Mouse (Mus musculus) intestine, embryonic 15.5 days (tissue): ENCODE results near the gene Nkd1. TPM values are rescaled to one million over a fixed set of nuclear protein-coding genes. Genes with fewer than 3 reads are reported as not detected.

Experiments
- ATAC-seq: fragments of 200-750 bp; cut with Nextera tagmentation; 2 replicates; pipeline ENCODE4 v1.8.0; 2017; ENCODE audit warnings: moderate TSS enrichment, moderate library complexity
- H3K27ac ChIP-seq: fragments of 300-500 bp; sonication (generic); 2 replicates; pipeline ENCODE4 v1.5.1; 2015; ENCODE audit warnings: mild to moderate bottlenecking, inconsistent platforms
- H3K27me3 ChIP-seq: fragments of 300-500 bp; sonication (generic); replicated peaks from 2 replicates; pipeline ENCODE4 v1.6.1; 2015; ENCODE audit warnings: inconsistent platforms
- H3K36me3 ChIP-seq: fragments of 300-500 bp; sonication (generic); 2 replicates; pipeline ENCODE4 v1.6.1; 2015; ENCODE audit warnings: inconsistent platforms
- H3K4me1 ChIP-seq: fragments of 300-500 bp; sonication (generic); replicated peaks from 2 replicates; pipeline ENCODE4 v1.6.1; 2015; ENCODE audit warnings: inconsistent platforms
- H3K4me2 ChIP-seq: fragments of 300-500 bp; sonication (generic); replicated peaks from 2 replicates; pipeline ENCODE4 v1.6.1; 2015; ENCODE audit warnings: mild to moderate bottlenecking, inconsistent platforms
- H3K4me3 ChIP-seq: fragments of 300-500 bp; sonication (generic); replicated peaks from 2 replicates; pipeline ENCODE4 v1.5.1; 2015; ENCODE audit warnings: inconsistent platforms
- H3K9ac ChIP-seq: fragments of 300-500 bp; sonication (generic); 2 replicates; pipeline ENCODE4 v1.6.1; 2015; ENCODE audit warnings: inconsistent platforms
- H3K9me3 ChIP-seq: fragments of 300-500 bp; sonication (generic); 2 replicates; pipeline ENCODE4 v1.6.1; 2016; ENCODE audit warnings: inconsistent platforms
- WGBS: fragments of 180-500 bp; shearing (Covaris S2); methylation state at CpG from one replicate; pipeline ENCODE4 v1.1.7; 2015; 5-methylcytosine and 5-hydroxymethylcytosine counted together
- polyA plus RNA-seq: library from polyadenylated mRNA; unstranded; fragments of >200 nt; fragmentation: Nextera tagmentation; extraction: Ambion mirVana; gene quantifications from 2 replicates; pipeline ENCODE4 v1.2.1, GENCODE M21; 2015

Nkd1 gene
- polyA plus RNA-seq = 33.1 and 34.9 TPM in 2 replicates

DNA sequence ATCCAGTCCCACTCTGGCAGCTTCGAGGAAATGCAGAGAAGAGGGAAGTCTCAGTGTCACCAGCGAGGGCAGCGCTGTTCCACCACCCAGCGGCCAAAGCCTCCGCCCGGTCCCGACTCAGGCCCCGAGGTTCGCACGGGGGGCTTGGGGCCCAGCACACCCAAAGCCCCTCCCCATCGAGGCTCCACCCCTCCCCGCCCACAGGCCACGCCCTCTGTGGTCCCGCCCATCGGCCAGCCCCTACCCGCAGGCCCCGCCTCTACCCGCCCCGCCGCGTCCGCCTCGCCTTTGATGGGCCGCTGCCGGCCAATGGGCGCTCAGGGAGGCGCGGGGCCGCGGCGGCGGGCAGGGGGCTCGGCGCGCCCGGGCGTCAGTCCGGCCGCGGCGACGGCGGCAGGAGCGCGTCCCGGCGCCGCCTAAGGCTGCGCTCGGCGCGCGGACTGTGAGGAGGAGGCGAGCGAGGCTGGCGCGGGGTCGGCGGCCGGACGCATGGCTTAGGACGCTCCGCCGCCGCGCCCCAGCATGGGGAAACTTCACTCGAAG is at the start of gene Nkd1:
Nkd1 (plus strand) TSS at position 370 of the 543 bp plus-strand sequence.
- no peaks in the 10 kb centered on the region for H3K36me3 ChIP-seq
- H3K27me3 ChIP-seq = peaks cover 13% of the 10 kb centered on the region
- H3K4me1 ChIP-seq = peaks cover 33% of the 10 kb centered on the region
- WGBS = under 1% methylated on average over 57 of the region's 67 CpGs
- peak; percentile 93 for ATAC-seq
- H3K27ac ChIP-seq = peak within 1 kb of the TSS; percentile 64; the same call in 1 of the 2 replicates
- peak within 1 kb of the TSS; percentile 99 for H3K4me2 ChIP-seq
- H3K4me3 ChIP-seq = peak within 1 kb of the TSS; percentile 76
- peak within 1 kb of the TSS; percentile 81 for H3K9ac ChIP-seq
- H3K9me3 ChIP-seq = no peaks in the 10 kb centered on the region

DNA sequence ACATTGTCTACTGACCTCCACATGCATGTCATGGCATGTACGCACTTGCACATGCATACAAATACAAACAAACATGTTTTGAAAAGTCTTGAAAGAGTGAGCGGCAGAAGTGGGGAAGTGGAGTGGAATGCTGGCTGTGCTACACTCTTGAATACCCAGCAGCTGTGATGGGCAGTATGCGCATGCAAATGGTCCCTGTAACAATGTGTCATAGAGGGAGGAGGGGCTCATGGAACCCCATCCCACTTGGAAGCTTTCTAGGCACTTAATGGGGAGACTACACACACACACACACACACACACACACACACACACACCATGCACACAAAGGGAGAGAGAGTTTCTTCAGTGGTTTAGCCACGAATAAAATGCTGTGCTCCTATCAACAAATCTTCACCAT is 39.9 kb upstream of the Nkd1 start:
- H3K27ac ChIP-seq = no peak overlapping the region
- no peak overlapping the region for H3K9ac ChIP-seq
- ATAC-seq = no peak
- no peak overlapping the region for H3K4me3 ChIP-seq
- H3K4me2 ChIP-seq = no peak overlapping the region
- 89% methylated on average over 4 of the region's 4 CpGs for WGBS
- H3K9me3 ChIP-seq = no peaks in the 10 kb centered on the region
- H3K36me3 ChIP-seq = no peaks in the 10 kb centered on the region
- no peaks in the 10 kb centered on the region for H3K27me3 ChIP-seq
- H3K4me1 ChIP-seq = no peaks in the 10 kb centered on the region

DNA sequence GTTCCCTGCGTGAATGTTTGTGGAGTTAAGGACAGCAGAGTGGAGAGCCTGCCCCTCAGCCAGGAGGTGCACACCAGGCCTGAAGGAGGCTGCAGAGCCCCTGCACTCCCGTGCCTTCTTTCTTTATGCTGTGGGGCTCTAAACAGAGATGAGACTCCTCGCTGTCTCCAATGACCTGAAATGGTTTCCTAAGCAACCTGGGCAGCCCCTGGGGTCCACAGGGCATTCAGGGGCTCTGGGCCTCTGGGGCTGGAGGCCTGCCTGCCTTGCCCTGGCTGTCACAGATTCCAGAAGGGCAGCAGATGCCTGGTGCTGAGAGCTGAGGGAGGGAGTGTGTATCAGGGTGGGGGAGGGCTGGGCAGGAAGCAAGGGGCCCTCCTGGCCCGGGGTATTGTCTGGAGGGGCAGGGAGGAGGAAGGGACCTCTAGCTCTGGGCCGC is 32.7 kb upstream of the Nkd1 start:
- peaks cover 7% of the 10 kb centered on the region for H3K4me1 ChIP-seq
- no peak overlapping the region for H3K4me2 ChIP-seq
- 17% methylated on average over 5 of the region's 5 CpGs for WGBS
- peak; percentile 41; the same call in 1 of the 2 replicates for ATAC-seq
- H3K4me3 ChIP-seq = no peak overlapping the region
- H3K9me3 ChIP-seq = no peaks in the 10 kb centered on the region
- H3K27me3 ChIP-seq = no peaks in the 10 kb centered on the region
- no peak overlapping the region for H3K9ac ChIP-seq
- no peak overlapping the region for H3K27ac ChIP-seq
- no peaks in the 10 kb centered on the region for H3K36me3 ChIP-seq

DNA sequence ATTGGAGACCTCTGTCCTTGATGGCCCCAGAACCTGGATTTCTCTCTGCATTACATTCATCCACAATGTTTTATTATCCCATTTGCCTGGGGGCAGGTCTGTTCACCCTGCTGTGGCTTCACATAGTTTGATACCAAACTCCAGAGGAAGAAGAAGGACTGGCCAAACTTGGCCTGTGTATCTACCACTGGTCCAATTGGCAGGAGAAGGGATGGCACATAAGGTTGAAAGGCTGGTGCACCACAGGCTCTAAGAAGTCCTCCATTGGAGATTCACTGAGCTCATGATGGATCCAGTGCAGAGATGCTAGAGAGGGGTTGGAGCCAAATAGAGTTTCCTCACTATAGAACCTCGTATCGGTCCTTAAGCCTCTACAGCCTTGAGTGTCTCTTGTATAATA is 27.1 kb upstream of the Nkd1 start:
- no peak overlapping the region for H3K4me3 ChIP-seq
- no peak overlapping the region for H3K9ac ChIP-seq
- no peaks in the 10 kb centered on the region; the same call in 1 of the 2 replicates for H3K4me1 ChIP-seq
- H3K36me3 ChIP-seq = no peaks in the 10 kb centered on the region
- no peak overlapping the region for H3K4me2 ChIP-seq
- WGBS = 81% methylated on average over 2 of the region's 2 CpGs
- no peak for ATAC-seq
- no peaks in the 10 kb centered on the region for H3K27me3 ChIP-seq
- H3K27ac ChIP-seq = no peak overlapping the region
- no peaks in the 10 kb centered on the region for H3K9me3 ChIP-seq

DNA sequence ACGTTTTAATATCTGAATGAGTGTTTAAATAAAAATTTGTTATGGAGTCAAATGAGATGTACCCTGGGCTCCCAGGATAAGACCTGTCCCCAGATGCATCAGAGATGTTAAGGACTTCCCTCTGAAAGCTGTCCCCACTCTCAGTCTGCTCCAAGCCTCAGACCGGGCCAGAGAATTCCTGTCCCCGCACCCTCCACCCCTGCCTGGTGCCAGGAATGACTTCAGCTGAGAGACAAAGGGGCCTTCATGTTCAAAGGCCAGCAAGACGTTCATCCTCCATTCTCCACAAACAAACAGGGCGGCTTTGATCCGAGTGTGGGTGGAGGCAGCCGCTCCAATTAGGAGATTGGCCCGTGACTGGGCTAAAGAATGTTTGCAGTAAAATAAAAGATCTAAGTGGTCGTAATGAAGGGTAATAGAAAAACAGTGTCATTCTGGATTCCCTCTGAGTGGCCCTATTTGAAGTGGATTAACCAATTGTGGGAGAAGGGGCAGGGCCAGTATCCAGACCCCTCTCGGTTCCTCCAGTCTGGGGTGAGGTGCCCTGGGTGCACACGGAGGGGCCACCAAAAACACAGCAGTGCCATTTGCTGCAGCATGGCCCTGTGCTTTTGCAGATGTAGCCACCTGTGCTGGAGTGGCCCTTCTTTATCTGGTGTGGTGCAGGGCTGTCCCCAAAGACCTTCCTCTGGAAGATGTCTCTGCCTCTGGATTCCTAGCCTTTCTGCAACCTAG is 25.9 kb upstream of the Nkd1 start:
- no peaks in the 10 kb centered on the region for H3K27me3 ChIP-seq
- 18% methylated on average over 11 of the region's 11 CpGs for WGBS
- H3K9me3 ChIP-seq = no peaks in the 10 kb centered on the region
- H3K4me2 ChIP-seq = no peak overlapping the region
- no peak overlapping the region for H3K9ac ChIP-seq
- ATAC-seq = no peak
- no peaks in the 10 kb centered on the region; the same call in 1 of the 2 replicates for H3K4me1 ChIP-seq
- H3K36me3 ChIP-seq = no peaks in the 10 kb centered on the region
- no peak overlapping the region for H3K4me3 ChIP-seq
- H3K27ac ChIP-seq = no peak overlapping the region

DNA sequence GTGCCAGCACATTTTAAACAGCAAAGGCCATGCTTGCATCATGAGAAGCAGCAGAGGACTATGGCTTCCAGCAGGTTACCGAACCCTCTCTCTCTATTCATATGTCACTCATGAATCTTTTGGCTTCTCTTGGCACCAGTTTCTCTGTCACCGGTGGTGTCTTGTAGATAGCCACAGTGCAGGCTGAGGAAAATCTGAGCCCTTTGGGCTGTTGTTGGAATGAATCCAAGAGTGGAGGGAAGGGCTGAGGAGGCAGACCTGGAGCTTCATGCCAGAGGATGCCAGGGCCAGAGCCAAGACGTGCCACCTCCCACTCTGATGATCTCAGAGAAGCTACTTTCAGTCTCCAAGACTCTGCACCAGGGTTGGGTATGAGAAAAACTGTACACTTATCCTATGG is 19.0 kb upstream of the Nkd1 start:
- Histone ChIP-seq H3K27ac (no peak overlapping the region), H3K4me2 (no peak overlapping the region), H3K36me3 (no peaks in the 10 kb centered on the region), H3K9ac (no peak overlapping the region), H3K4me3 (no peak overlapping the region), H3K27me3 (no peaks in the 10 kb centered on the region), H3K9me3 (no peaks in the 10 kb centered on the region), H3K4me1 (no peaks in the 10 kb centered on the region)
- WGBS = 85% methylated on average over 3 of the region's 3 CpGs
- no peak for ATAC-seq

DNA sequence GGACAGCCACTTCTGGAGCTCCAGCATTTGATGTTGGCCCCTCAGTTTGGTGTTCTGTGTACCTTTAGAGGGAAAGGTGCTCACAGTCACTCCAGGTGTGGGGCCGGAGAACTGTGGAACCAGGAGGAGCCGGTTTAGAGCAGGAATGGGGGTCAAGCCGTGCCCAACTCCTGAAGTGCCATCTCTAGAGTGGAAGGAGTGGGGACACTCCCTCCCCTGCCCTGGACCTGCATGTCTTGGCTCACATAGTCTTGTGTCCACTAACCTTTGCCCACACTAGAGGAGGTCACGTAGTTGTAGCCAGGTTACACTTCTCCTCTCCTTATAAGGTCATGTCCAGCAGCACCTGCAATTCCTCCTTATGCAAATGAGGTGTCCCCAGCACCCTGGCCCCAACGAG is 14.2 kb upstream of the Nkd1 start:
- no peak for ATAC-seq
- H3K27ac ChIP-seq = no peak overlapping the region
- H3K4me3 ChIP-seq = no peak overlapping the region
- no peak overlapping the region for H3K9ac ChIP-seq
- H3K4me1 ChIP-seq = no peaks in the 10 kb centered on the region
- no peak overlapping the region for H3K4me2 ChIP-seq
- WGBS = 73% methylated on average over 5 of the region's 5 CpGs
- peaks cover 6% of the 10 kb centered on the region; the same call in 1 of the 2 replicates for H3K27me3 ChIP-seq
- no peaks in the 10 kb centered on the region for H3K9me3 ChIP-seq
- H3K36me3 ChIP-seq = no peaks in the 10 kb centered on the region

DNA sequence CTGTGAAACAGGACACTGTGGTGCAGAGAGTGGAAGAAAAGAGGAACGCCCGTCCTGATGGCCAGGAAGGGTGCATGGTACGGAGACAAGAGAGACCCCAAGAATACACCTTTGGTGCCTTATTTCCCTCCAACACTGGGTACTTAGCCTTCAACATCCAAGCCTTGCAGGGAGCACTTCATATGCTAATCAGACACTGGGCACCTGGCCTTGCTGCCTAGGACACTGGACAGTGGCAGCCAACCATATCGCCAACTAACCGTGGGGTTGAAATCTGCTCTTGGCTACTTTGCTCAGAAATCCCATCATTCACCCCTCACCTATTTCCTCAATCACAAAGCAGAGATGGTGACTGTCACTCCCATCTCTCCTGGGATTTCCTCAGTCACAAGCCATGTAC is 10.1 kb upstream of the Nkd1 start:
- no peaks in the 10 kb centered on the region for H3K36me3 ChIP-seq
- H3K4me2 ChIP-seq = no peak overlapping the region
- H3K27ac ChIP-seq = no peak overlapping the region
- no peak overlapping the region for H3K9ac ChIP-seq
- WGBS = 88% methylated on average over 5 of the region's 5 CpGs
- ATAC-seq = no peak
- H3K4me3 ChIP-seq = no peak overlapping the region
- H3K27me3 ChIP-seq = peaks cover 12% of the 10 kb centered on the region
- no peaks in the 10 kb centered on the region for H3K4me1 ChIP-seq
- H3K9me3 ChIP-seq = no peaks in the 10 kb centered on the region

DNA sequence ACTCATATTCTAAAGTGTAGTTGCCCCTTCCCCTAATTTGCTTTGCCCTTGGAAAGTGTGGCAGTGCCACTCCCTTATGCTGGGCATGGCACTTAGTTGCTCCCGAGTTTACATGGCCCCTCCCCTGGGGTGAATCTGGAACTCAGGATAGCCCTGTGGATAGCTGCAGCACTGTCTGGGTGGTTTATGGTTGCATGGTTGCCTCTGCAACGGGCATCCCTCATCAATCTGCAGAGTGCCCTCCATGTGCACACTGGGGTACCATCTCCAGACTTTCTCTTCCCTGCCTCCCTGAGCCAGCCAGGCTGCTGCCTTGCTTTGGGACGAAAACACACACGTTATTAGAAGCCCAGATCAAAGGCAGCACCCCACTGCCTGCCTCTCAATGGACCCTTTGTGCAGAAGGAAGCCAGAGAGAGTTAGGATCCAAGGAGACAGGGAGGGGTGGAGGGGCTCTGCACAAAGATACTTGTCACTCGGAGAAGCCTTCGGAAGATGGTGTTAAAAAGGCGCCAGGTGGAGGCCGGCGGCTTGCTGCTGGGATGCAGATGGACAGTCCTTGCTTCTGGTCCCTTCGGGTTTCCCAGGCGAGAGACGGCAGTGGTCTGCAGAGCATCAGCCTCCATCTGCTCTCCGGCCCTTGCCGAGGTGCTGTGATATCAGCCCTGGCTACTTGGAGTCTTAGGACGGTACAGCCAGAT is 8.9 kb upstream of the Nkd1 start:
- Histone ChIP-seq H3K9me3 (no peaks in the 10 kb centered on the region), H3K4me1 (no peaks in the 10 kb centered on the region), H3K4me2 (no peak overlapping the region), H3K27ac (no peak overlapping the region), H3K36me3 (no peaks in the 10 kb centered on the region), H3K9ac (no peak overlapping the region), H3K4me3 (no peak overlapping the region), H3K27me3 (peaks cover 12% of the 10 kb centered on the region)
- no peak for ATAC-seq
- WGBS = 10% methylated on average over 15 of the region's 15 CpGs

DNA sequence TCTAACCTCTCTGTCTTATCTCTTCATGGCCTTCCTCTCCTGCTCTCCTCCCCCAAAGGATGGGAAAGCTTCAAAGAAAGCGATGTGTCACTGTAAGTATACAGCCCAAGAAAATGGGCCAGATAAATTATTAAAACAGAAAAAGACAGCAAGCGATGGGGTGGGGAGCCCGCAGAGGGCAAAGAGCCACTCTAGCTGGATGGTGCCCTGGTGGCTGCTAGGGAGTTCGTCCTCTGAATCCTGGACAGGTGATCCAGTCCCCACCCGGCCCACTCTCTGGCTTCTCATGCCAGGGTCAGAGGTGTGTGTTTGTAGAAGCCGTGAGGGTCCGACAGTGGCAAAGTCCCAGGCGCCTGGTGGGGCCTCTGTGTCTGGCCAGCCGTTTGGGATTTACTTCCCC is 3.1 kb upstream of the Nkd1 start:
- 52% methylated on average over 9 of the region's 9 CpGs for WGBS
- ATAC-seq = no peak
- H3K9ac ChIP-seq = no peak overlapping the region
- no peaks in the 10 kb centered on the region for H3K36me3 ChIP-seq
- no peak overlapping the region for H3K27ac ChIP-seq
- no peak overlapping the region for H3K4me3 ChIP-seq
- H3K4me2 ChIP-seq = no peak overlapping the region
- H3K27me3 ChIP-seq = peaks cover 13% of the 10 kb centered on the region
- H3K9me3 ChIP-seq = no peaks in the 10 kb centered on the region
- H3K4me1 ChIP-seq = peaks cover 19% of the 10 kb centered on the region

DNA sequence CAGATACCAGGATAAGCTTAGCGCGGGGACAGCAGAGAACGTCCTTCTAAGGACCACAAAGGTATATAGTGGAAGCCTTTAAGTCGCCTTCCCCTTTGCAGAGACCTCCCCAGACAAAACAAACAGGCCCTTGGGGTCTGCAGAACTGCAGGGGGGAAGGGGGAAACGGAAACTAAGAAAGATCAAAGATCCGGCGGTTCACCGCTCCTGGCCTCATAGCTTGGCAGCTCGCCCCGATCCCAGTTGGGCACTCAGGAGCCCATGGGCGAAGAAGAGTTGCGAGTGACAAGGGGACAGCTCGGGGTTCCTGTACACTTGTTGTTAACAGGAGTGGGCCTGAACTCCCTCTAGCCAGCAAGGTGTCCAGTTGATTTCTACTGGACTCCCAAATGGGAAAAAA is 773 bp upstream of the Nkd1 start:
- Histone ChIP-seq H3K9me3 (no peaks in the 10 kb centered on the region), H3K27ac (no peak overlapping the region), H3K9ac (no peak overlapping the region), H3K4me2 (peak overlapping the region; percentile 99), H3K27me3 (peaks cover 13% of the 10 kb centered on the region), H3K36me3 (no peaks in the 10 kb centered on the region), H3K4me1 (peaks cover 33% of the 10 kb centered on the region), H3K4me3 (peak overlapping the region; percentile 76; the same call in 1 of the 2 replicates)
- ATAC-seq = no peak
- WGBS = 20% methylated on average over 13 of the region's 13 CpGs

DNA sequence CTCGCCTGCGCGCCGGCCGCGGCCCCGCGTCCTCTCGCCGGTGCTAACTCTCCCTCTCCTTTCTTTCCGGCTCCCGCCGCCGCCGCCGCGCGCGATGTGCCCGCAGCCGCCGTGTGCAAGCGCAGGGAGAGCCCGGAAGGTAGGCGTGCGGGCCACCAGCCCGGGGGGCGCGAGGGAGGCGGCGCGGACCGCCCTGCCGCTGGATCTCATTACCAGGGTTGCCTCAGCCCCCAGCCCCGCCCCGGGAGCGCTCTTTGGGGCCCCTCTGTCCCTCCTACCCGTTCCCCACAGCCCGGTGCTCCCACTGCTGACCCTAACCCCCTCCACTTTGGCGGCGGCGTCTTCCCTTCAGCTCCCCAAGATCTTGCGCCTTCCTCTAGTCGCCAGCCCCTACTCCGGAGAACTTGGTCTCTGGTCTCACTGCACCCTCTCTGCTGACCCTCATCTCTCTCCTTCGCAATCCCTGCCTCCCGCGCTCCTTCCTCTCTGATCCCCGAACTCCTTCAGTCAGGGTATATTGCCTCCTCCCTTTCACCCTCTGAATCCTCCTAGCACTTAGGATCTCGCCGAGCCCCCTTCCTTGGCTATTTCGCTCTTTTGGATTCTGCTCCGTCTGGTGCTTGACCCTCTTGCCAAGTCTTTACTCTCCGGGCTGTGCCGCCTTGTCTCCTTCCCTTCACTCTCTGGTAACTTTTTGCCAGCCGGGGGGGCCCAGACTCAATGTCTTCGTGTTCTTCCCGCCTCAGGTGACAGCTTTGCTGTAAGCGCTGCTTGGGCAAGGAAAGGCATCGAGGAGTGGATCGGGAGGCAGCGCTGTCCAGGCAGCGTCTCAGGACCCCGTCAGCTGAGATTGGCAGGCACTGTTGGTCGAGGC is 624 bp downstream of the Nkd1 start:
- Histone ChIP-seq H3K36me3 (no peaks in the 10 kb centered on the region), H3K4me2 (peak overlapping the region; percentile 99), H3K27ac (peak overlapping the region; percentile 64; the same call in 1 of the 2 replicates), H3K27me3 (peaks cover 13% of the 10 kb centered on the region), H3K9ac (peak overlapping the region; percentile 81), H3K4me1 (peaks cover 34% of the 10 kb centered on the region), H3K4me3 (peak overlapping the region; percentile 76), H3K9me3 (no peaks in the 10 kb centered on the region)
- peak; percentile 62 for ATAC-seq
- WGBS = under 1% methylated on average over 47 of the region's 65 CpGs
